Mouse (Mus musculus) ES-Bruce4 (cell line): ENCODE results near the gene Tprg. TPM values are rescaled to one million over a fixed set of nuclear protein-coding genes. Genes with fewer than 3 reads are reported as not detected.
A peak's percentile ranks its signal among the peaks of the same experiment; 100 is the strongest.

Experiments
- H3K27ac ChIP-seq: 2 replicates; pipeline ENCODE4 v1.5.1; 2012; ENCODE audit warnings: low read length, inconsistent platforms; ENCODE audit not compliant: insufficient read depth
- H3K27me3 ChIP-seq: 2 replicates; pipeline ENCODE4 v1.6.1; 2012; ENCODE audit warnings: mild to moderate bottlenecking, low read length, inconsistent platforms; ENCODE audit not compliant: control insufficient read depth, poor library complexity, insufficient read depth, severe bottlenecking
- H3K36me3 ChIP-seq: 2 replicates; pipeline ENCODE4 v1.6.1; 2012; ENCODE audit warnings: inconsistent platforms, mild to moderate bottlenecking, low read length, moderate library complexity; ENCODE audit not compliant: control insufficient read depth, poor library complexity, insufficient read depth, severe bottlenecking
- H3K4me1 ChIP-seq: one replicate; pipeline ENCODE4 v1.8.1; 2011; ENCODE audit warnings: low read length; ENCODE audit not compliant: control insufficient read depth, insufficient read depth
- H3K4me3 ChIP-seq: 2 replicates; pipeline ENCODE4 v1.5.1; 2011; ENCODE audit warnings: low read depth, mild to moderate bottlenecking, low read length
- H3K9ac ChIP-seq: 2 replicates; pipeline ENCODE4 v1.6.1; 2012; ENCODE audit warnings: low read depth, mild to moderate bottlenecking, inconsistent platforms; ENCODE audit not compliant: poor library complexity, severe bottlenecking
- H3K9me3 ChIP-seq: replicated peaks from 2 replicates; pipeline ENCODE4 v1.6.1; 2012; ENCODE audit warnings: mild to moderate bottlenecking, low read length, inconsistent platforms; ENCODE audit not compliant: control insufficient read depth, poor library complexity, insufficient read depth, severe bottlenecking
- CTCF ChIP-seq: IDR thresholded peaks from one replicate; pipeline ENCODE4 v1.8.1; 2011; ENCODE audit warnings: low read depth, low read length
- EP300 ChIP-seq: IDR thresholded peaks from 2 replicates; pipeline ENCODE4 v1.6.1; 2011; ENCODE audit warnings: low read depth, low read length; ENCODE audit not compliant: insufficient read depth
- POLR2A ChIP-seq: IDR thresholded peaks from one replicate; pipeline ENCODE4 v1.8.1; 2011; ENCODE audit warnings: low read length; ENCODE audit not compliant: insufficient read depth
- polyA plus RNA-seq: library from polyadenylated mRNA; stranded (reverse); fragments of >200 nt; gene quantifications from 2 replicates; pipeline ENCODE4 v1.2.4, GENCODE M21; 2011; ENCODE audit warnings: low read depth; ENCODE audit not compliant: missing spikeins, insufficient read depth, insufficient read length

Tprg gene
- polyA plus RNA-seq, 1 experiment, result not detected

DNA sequence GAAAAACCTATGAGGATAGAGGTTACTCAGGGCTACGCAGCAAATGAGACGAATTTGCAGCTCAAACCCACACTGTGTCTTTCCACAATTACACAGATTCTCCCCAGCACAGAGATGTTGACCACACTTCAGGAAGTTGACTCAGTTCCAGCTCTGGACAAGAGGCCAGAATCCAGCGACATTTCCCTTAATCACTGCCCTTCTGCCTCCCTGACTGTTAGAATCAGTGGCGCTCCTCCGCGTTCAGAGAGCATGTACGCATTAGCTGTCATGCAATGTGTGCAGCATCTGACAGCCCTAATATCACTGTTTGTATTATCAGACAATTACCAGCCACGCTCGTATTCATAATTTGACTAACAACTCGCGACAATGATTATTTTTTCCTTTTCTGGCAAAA is 31.4 kb upstream of the Tprg start:
- Histone ChIP-seq H3K4me1 (no peaks in the 10 kb centered on the region), H3K4me3 (no peak overlapping the region), H3K36me3 (no peaks in the 10 kb centered on the region), H3K27ac (no peak overlapping the region), H3K9me3 (no peaks in the 10 kb centered on the region), H3K27me3 (no peaks in the 10 kb centered on the region; the same call in 1 of the 2 replicates), H3K9ac (no peak overlapping the region)
- no peak for TF ChIP-seq CTCF
- TF ChIP-seq EP300, result no peak
- no peak for TF ChIP-seq POLR2A

DNA sequence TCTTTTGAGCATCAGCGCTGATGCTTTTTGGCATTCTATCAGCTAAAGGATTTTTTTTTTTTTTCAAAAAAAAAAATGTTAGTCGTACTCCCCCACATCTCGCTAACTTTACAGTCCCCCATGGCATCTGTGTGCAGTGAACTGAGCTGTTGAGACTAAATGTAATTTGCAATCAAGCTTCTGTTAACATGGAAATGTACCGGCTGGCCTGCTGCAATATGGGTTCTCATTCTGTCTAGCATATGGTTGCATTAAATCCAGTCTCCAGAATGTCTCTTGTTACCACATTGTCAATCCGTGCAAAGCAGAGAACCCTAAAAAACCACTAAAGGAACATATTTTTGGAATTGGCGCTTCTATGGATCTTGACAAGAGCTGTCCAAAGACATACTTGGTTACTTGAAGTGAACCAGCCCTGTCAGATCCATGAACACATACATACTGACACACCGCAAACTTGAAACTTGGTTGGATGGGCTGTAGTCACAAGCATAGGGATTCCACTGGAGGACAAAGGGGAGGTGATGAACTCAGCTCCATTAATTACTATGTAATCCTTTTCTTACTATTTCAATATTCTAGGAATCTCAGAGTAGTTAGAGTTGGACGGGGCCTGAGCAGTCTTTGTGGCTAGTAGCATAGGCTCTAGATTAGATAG is 30.9 kb upstream of the Tprg start:
- H3K9me3 ChIP-seq, result no peaks in the 10 kb centered on the region
- H3K4me1 ChIP-seq, result no peaks in the 10 kb centered on the region
- TF ChIP-seq EP300 (no peak), CTCF (no peak), POLR2A (no peak)
- H3K27ac ChIP-seq, result no peak overlapping the region
- no peaks in the 10 kb centered on the region for H3K36me3 ChIP-seq
- no peak overlapping the region for H3K9ac ChIP-seq
- no peaks in the 10 kb centered on the region; the same call in 1 of the 2 replicates for H3K27me3 ChIP-seq
- H3K4me3 ChIP-seq, result no peak overlapping the region

DNA sequence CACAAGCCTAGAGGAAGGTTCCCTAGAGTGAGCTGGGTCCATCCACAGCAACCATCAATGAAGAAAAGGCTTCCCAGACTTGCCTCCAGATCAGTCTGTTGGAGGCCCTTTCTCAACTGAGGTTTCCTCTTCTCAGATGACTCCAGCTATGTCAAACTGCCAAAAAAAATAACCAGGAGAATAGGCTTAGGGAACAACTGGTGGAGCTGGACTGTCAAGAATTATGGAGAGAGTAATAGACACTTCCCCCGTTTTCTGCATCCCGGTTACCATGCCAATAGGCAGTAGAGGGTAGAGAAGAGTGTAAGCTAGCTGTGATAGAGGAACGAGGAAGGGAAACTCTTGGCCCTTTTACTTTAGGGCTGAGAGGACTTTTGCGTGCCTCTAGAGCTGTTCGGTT is 24.3 kb upstream of the Tprg start:
- TF ChIP-seq EP300, result no peak
- no peak for TF ChIP-seq CTCF
- TF ChIP-seq POLR2A, result no peak
- no peaks in the 10 kb centered on the region for H3K36me3 ChIP-seq
- no peak overlapping the region for H3K27ac ChIP-seq
- H3K4me1 ChIP-seq, result no peaks in the 10 kb centered on the region
- no peak overlapping the region for H3K9ac ChIP-seq
- H3K9me3 ChIP-seq, result no peaks in the 10 kb centered on the region
- no peak overlapping the region for H3K4me3 ChIP-seq
- no peaks in the 10 kb centered on the region; the same call in 1 of the 2 replicates for H3K27me3 ChIP-seq

DNA sequence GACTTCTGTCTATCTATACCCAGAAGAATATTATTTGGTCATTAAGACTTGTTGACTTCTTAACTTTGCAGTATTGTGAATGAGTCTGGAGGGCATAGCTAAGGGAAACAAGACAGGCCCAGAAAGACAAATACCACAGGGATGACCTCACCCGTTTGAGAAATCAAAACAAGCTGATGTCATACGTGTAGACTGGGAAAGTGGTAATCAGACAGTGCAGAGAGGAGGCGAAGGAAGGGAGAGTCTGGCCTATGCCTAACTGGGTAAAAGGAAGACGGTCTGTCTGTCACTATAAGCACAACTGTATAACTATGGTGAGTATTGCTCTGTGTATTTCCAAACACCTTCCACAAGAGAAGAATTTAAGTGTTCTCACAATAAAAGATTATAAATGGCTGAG is 23.7 kb upstream of the Tprg start:
- no peak overlapping the region for H3K27ac ChIP-seq
- no peak overlapping the region for H3K4me3 ChIP-seq
- H3K27me3 ChIP-seq, result no peaks in the 10 kb centered on the region; the same call in 1 of the 2 replicates
- no peaks in the 10 kb centered on the region for H3K9me3 ChIP-seq
- H3K9ac ChIP-seq, result no peak overlapping the region
- H3K4me1 ChIP-seq, result no peaks in the 10 kb centered on the region
- no peaks in the 10 kb centered on the region for H3K36me3 ChIP-seq
- TF ChIP-seq POLR2A, result no peak
- no peak for TF ChIP-seq EP300
- TF ChIP-seq CTCF, result no peak

DNA sequence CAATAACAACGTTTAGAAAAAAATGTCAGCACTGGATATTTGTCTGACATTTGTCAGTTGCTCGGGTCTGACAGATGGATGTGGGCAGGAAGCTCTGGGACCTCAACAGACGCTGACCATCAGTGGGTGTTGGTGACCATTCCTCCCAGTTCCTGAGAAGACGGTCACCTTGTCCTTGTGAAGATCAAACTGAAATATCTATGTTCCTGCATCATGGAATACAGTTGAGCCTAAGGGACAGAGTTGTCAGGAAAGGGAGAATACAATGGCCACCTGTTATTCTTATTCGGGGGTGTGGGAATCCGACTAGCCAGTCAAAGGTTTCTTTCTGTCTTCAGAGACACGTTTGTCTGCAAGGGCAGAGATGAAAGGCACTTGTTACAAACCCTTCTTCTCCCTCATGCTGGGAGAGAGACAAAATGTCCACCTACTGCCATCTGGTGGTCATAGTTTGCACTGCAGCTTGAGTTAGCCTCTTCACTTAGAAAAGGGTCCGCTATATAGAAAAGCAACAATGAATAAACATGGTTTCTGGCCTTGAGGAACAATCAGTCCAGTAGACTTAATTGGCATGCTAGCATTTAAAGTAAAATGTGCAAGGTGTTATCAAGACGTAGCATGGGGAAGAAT is 23.0 kb upstream of the Tprg start:
- Histone ChIP-seq H3K4me3 (no peak overlapping the region), H3K36me3 (no peaks in the 10 kb centered on the region), H3K27ac (no peak overlapping the region), H3K27me3 (no peaks in the 10 kb centered on the region; the same call in 1 of the 2 replicates), H3K9me3 (no peaks in the 10 kb centered on the region), H3K4me1 (no peaks in the 10 kb centered on the region), H3K9ac (no peak overlapping the region)
- peak; percentile 15 for TF ChIP-seq CTCF
- no peak for TF ChIP-seq POLR2A
- TF ChIP-seq EP300, result no peak

DNA sequence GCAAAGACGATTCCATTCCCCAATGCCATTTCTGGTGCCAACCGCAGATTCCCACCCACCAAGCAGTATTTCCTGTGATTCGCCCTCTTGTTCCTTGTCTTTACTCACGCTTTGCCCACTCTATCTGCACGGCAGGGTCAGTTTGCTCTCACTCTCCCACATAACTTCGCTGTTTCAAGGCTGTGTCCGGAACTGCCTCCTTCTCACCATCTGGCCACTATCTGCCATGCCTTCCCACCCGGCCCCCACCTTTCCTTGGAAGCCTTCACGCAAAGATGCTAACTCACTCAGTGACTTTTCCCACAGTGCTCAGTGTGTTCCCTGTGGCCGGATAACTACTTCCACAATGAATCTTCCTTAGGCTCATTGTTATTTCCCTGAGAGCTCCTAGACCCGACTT is 21.4 kb upstream of the Tprg start:
- H3K4me3 ChIP-seq, result no peak overlapping the region
- H3K36me3 ChIP-seq, result no peaks in the 10 kb centered on the region
- H3K4me1 ChIP-seq, result no peaks in the 10 kb centered on the region
- TF ChIP-seq CTCF (no peak), POLR2A (no peak), EP300 (no peak)
- H3K27me3 ChIP-seq, result no peaks in the 10 kb centered on the region
- no peak overlapping the region for H3K9ac ChIP-seq
- H3K27ac ChIP-seq, result no peak overlapping the region
- H3K9me3 ChIP-seq, result no peaks in the 10 kb centered on the region
